Mouse (Mus musculus): ENCODE measurements at regions not wholly inside any gene's neighbourhood (a gene's known extent, or its start where the extent isn't known, plus 50 kb on each side); places are given as distances from the start of the nearest gene placed in this dataset.

- no peak for DNase-seq (ENCODE audit: low spot score)
Measured at GRCm38 (mm10) chr11:17738879-17739278, 214.8 kb downstream of the Etaa1 start.

GRCm38 (mm10) chr11:17743821-17744220 is 209.9 kb downstream of the Etaa1 start:
- DNase-seq (ENCODE audit: low spot score), result no peak

- DNase-seq (ENCODE audit: low spot score), result no peak
Measured at GRCm38 (mm10) chr11:17750345-17750744, 203.3 kb downstream of the Etaa1 start.

- DNase-seq (ENCODE audit: low spot score), result no peak
Measured at GRCm38 (mm10) chr11:17759224-17759623, 194.5 kb downstream of the Etaa1 start.

- DNase-seq (ENCODE audit: low spot score), result no peak
Measured at GRCm38 (mm10) chr11:17763411-17763810, 190.3 kb downstream of the Etaa1 start.

- no peak for DNase-seq (ENCODE audit: low spot score)
Measured at GRCm38 (mm10) chr11:17764146-17764545, 189.5 kb downstream of the Etaa1 start.

GRCm38 (mm10) chr11:17768345-17768759 is 185.3 kb downstream of the Etaa1 start:
- DNase-seq (ENCODE audit: low spot score), result no peak

GRCm38 (mm10) chr11:17768837-17769466 is 184.7 kb downstream of the Etaa1 start:
- DNase-seq (ENCODE audit: low spot score), result no peak

- no peak for DNase-seq (ENCODE audit: low spot score)
Measured at GRCm38 (mm10) chr11:17797632-17798031, 156.0 kb downstream of the Etaa1 start.

- DNase-seq (ENCODE audit: low spot score), result no peak
Measured at GRCm38 (mm10) chr11:17807851-17808250, 145.8 kb downstream of the Etaa1 start.

- DNase-seq (ENCODE audit: low spot score), result no peak
Measured at GRCm38 (mm10) chr11:17811829-17812559, 141.7 kb downstream of the Etaa1 start.

- no peak for DNase-seq (ENCODE audit: low spot score)
Measured at GRCm38 (mm10) chr11:17842642-17843041, 111.0 kb downstream of the Etaa1 start.

- DNase-seq (ENCODE audit: low spot score), result no peak
Measured at GRCm38 (mm10) chr11:17852405-17852804, 101.3 kb downstream of the Etaa1 start.

- no peak for DNase-seq (ENCODE audit: low spot score)
Measured at GRCm38 (mm10) chr11:17853246-17853804, 100.3 kb downstream of the Etaa1 start.

- DNase-seq (ENCODE audit: low spot score), result no peak
Measured at GRCm38 (mm10) chr11:17853832-17854231, 99.8 kb downstream of the Etaa1 start.

GRCm38 (mm10) chr11:17859364-17860131 is 94.1 kb downstream of the Etaa1 start:
- no peak for DNase-seq (ENCODE audit: low spot score)

- DNase-seq (ENCODE audit: low spot score), result no peak
Measured at GRCm38 (mm10) chr11:17864833-17865397, 88.8 kb downstream of the Etaa1 start.

- no peak for DNase-seq (ENCODE audit: low spot score)
Measured at GRCm38 (mm10) chr11:17870690-17871089, 83.0 kb downstream of the Etaa1 start.

GRCm38 (mm10) chr11:17871920-17872319 is 81.8 kb downstream of the Etaa1 start:
- no peak for DNase-seq (ENCODE audit: low spot score)

- DNase-seq (ENCODE audit: low spot score), result no peak
Measured at GRCm38 (mm10) chr11:17883276-17883675, 70.4 kb downstream of the Etaa1 start.

Measured in gastrocnemius, adult 18-20 months (tissue).